8 mouse cellular contexts compared by ENCODE assay signal in the genomic region with DNA sequence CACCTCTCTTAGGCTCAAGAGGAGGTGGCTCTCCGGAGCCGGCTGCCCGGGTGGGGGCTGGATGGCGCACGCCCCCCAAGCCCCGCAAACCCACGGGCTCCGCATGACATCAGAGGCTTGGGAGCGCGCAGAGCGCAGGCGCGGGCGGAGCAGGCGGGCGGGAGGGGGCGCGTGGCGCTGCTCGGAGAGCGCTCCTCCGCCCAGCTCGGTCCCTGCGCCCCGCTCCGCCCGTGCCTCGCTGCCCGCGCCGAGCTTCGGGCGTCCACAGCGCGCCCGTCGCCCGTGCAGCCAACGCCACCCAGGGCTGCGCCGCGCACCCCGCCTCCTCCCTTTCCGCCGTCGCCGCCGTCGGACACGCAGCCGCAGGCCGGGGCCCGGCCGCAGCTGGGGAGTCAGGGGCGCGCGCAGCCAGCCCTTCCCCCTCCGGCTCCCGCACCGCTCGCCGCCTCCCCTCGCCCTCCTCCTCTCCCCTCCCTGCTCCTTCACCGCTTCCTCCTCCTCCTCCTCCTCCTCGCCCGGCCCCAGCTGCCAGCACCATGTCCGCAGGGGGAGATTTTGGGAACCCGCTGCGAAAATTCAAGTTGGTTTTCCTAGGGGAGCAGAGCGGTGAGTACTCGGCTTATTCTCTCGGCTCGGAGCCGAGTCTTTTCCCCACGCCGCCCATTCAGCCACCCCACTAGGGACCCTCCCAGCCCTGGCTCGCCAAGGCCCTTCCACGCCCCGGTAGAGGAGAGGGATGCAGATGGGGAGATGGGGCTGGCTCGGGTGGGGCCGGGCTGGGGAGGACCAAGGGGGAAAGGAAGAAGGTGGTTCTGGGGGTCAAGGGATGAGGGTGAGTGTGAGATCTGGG. TPM values are rescaled to one million over a fixed set of nuclear protein-coding genes. Genes with fewer than 3 reads are reported as not detected.
A peak's percentile ranks its signal among the peaks of the same experiment; 100 is the strongest.
DNase-seq lines count a peak whose midpoint lies in the region; ATAC-seq and TF ChIP-seq lines count a peak whose summit lies in the region.

A gene (plus strand): TSS at position 167 of the 850 bp plus-strand sequence.

- peaks cover 50% of the 10 kb centered on the region for H3K27me3 ChIP-seq in kidney, embryonic 14.5 days (ENCODE audit: control insufficient read depth, insufficient read depth, low read length)
- peaks cover 30% of the 10 kb centered on the region for H3K27me3 ChIP-seq in intestine, embryonic 16.5 days (replicated peaks; ENCODE audit: control insufficient read depth, insufficient read depth, low read length)
- H3K27me3 ChIP-seq in limb, embryonic 15.5 days: peaks cover 49% of the 10 kb centered on the region
- H3K27me3 ChIP-seq in midbrain, postnatal 0 days (ENCODE audit: insufficient read depth, low read length): no peaks in the 10 kb centered on the region

- no peak for DNase-seq in kidney, adult 8-10 months
- DNase-seq in cerebellum, postnatal 10 days: peak; percentile 88 to 93
- peak; percentile 78 to 79 for DNase-seq in frontal cortex, postnatal 36 days (ENCODE audit: low spot score in 2 of 2)
- DNase-seq in midbrain, postnatal 0 days (ENCODE audit: low spot score): peak; percentile 88
- DNase-seq in testis, postnatal 14 days (ENCODE audit: low spot score): peak; percentile 50

- H3K36me3 ChIP-seq in kidney, embryonic 14.5 days (ENCODE audit: control insufficient read depth, insufficient read depth, low read length): no peaks in the 10 kb centered on the region
- no peaks in the 10 kb centered on the region for H3K36me3 ChIP-seq in intestine, embryonic 16.5 days (ENCODE audit: control insufficient read depth, insufficient read depth, low read length)
- no peaks in the 10 kb centered on the region for H3K36me3 ChIP-seq in limb, embryonic 15.5 days
- H3K36me3 ChIP-seq in midbrain, postnatal 0 days (ENCODE audit: insufficient read depth, low read length): no peaks in the 10 kb centered on the region

- H3K9ac ChIP-seq in kidney, embryonic 14.5 days (ENCODE audit: low read depth, low read length): peak within 1 kb of the TSS; percentile 71
- peak within 1 kb of the TSS; percentile 71 for H3K9ac ChIP-seq in intestine, embryonic 16.5 days (ENCODE audit: low read depth, low read length)
- peak within 1 kb of the TSS; percentile 61; the same call in 1 of the 2 replicates for H3K9ac ChIP-seq in limb, embryonic 15.5 days
- peak within 1 kb of the TSS; percentile 92 for H3K9ac ChIP-seq in midbrain, postnatal 0 days (replicated peaks; ENCODE audit: low read length, poor library complexity, severe bottlenecking)

- under 1% methylated on average over 68 of the region's 81 CpGs for WGBS in kidney, embryonic 14.5 days
- WGBS in intestine, embryonic 16.5 days: under 1% methylated on average over 64 of the region's 81 CpGs
- under 1% methylated on average over 59 of the region's 81 CpGs for WGBS in limb, embryonic 15.5 days
- under 1% methylated on average over 59 of the region's 81 CpGs for WGBS in midbrain, postnatal 0 days

- H3K4me1 ChIP-seq in kidney, embryonic 14.5 days (ENCODE audit: control insufficient read depth, insufficient read depth, low read length): peaks cover 13% of the 10 kb centered on the region; the same call in 1 of the 2 replicates
- peaks cover 18% of the 10 kb centered on the region for H3K4me1 ChIP-seq in intestine, embryonic 16.5 days (ENCODE audit: control insufficient read depth, insufficient read depth, low read length)
- H3K4me1 ChIP-seq in limb, embryonic 15.5 days: peaks cover 26% of the 10 kb centered on the region
- H3K4me1 ChIP-seq in midbrain, postnatal 0 days (ENCODE audit: insufficient read depth, low read length): peaks cover 20% of the 10 kb centered on the region; the same call in 1 of the 2 replicates

- peak; percentile 58 for ATAC-seq in kidney, embryonic 14.5 days (ENCODE audit: low FRiP score, low TSS enrichment)
- peak; percentile 49 for ATAC-seq in intestine, embryonic 16.5 days
- 0 out of 2 replicates have a peak, but pooled peaks have one; percentile 46 for ATAC-seq in limb, embryonic 15.5 days (ENCODE audit: insufficient number of reproducible peaks, low FRiP score, low TSS enrichment, low read depth)
- peak; percentile 80 for ATAC-seq in midbrain, postnatal 0 days (ENCODE audit: low FRiP score)

- no peaks in the 10 kb centered on the region for H3K9me3 ChIP-seq in kidney, embryonic 14.5 days (ENCODE audit: control insufficient read depth, low read length)
- H3K9me3 ChIP-seq in intestine, embryonic 16.5 days (ENCODE audit: control insufficient read depth, low read length): no peaks in the 10 kb centered on the region
- no peaks in the 10 kb centered on the region for H3K9me3 ChIP-seq in limb, embryonic 15.5 days
- no peaks in the 10 kb centered on the region for H3K9me3 ChIP-seq in midbrain, postnatal 0 days (ENCODE audit: low read length)

- peak within 1 kb of the TSS; percentile 62 for H3K4me3 ChIP-seq in kidney, embryonic 14.5 days (ENCODE audit: low read length)
- peak within 1 kb of the TSS; percentile 66 for H3K4me3 ChIP-seq in intestine, embryonic 16.5 days (ENCODE audit: low read length)
- H3K4me3 ChIP-seq in limb, embryonic 15.5 days: peak within 1 kb of the TSS; percentile 62
- peak within 1 kb of the TSS; percentile 77 for H3K4me3 ChIP-seq in midbrain, postnatal 0 days (ENCODE audit: low read depth, low read length)

- H3K4me2 ChIP-seq in kidney, embryonic 14.5 days (replicated peaks; ENCODE audit: low read depth, low read length): peak within 1 kb of the TSS; percentile 99
- peak within 1 kb of the TSS; percentile 97 for H3K4me2 ChIP-seq in intestine, embryonic 16.5 days (ENCODE audit: low read depth, low read length)
- H3K4me2 ChIP-seq in limb, embryonic 15.5 days: peak within 1 kb of the TSS; percentile 94
- H3K4me2 ChIP-seq in midbrain, postnatal 0 days (ENCODE audit: low read depth, low read length, poor library complexity, severe bottlenecking): peak within 1 kb of the TSS; percentile 78

- TF ChIP-seq CTCF in midbrain, postnatal 0 days (IDR thresholded peaks at IDR 0.05): no peak

- H3K27ac ChIP-seq in kidney, embryonic 14.5 days (ENCODE audit: low read depth, low read length): no peak within 1 kb of the TSS
- H3K27ac ChIP-seq in intestine, embryonic 16.5 days (ENCODE audit: low read length): no peak within 1 kb of the TSS
- H3K27ac ChIP-seq in limb, embryonic 15.5 days: no peak within 1 kb of the TSS
- H3K27ac ChIP-seq in midbrain, postnatal 0 days (ENCODE audit: low read depth, low read length): peak within 1 kb of the TSS; percentile 88

RNA-seq across cellular contexts. Expression of the gene that starts here (rescaled TPM):
- 3.1 and 3.5 TPM in 2 replicates for polyA plus RNA-seq in kidney, embryonic 14.5 days (2014; fragmentation: Nextera tagmentation; extraction: Ambion mirVana)
- polyA plus RNA-seq in intestine, embryonic 16.5 days (2015; fragmentation: Nextera tagmentation; extraction: Ambion mirVana): 4.5 TPM in 2 replicates
- 5.7 and 7.8 TPM in 2 replicates for polyA plus RNA-seq in limb, embryonic 15.5 days (2015; fragmentation: Nextera tagmentation; extraction: Ambion mirVana)
- total RNA-seq in midbrain, postnatal 0 days (2014; rRNA removed): 228 and 249 TPM in 2 replicates
- polyA plus RNA-seq in midbrain, postnatal 0 days (2015; fragmentation: Nextera tagmentation; extraction: Ambion mirVana): 157 and 162 TPM in 2 replicates

Comparison
In these comparisons a context has a peak if more than half of its experiments do, and no peak if none do; other contexts are left out.
1. RNA of the gene that starts here (polyA plus RNA-seq): 157 to 162 TPM in midbrain, postnatal 0 days; 5.7 to 7.8 TPM in limb, embryonic 15.5 days, 4.5 TPM in intestine, embryonic 16.5 days and 3.1 to 3.5 TPM in kidney, embryonic 14.5 days; every median in the first group is over 10 times any median in the second.
2. DNase-seq: peak in cerebellum, postnatal 10 days (2 of 2), frontal cortex, postnatal 36 days (2 of 2), midbrain, postnatal 0 days (single experiment) and testis, postnatal 14 days (single experiment); none in kidney, adult 8-10 months (0 of 2).
3. Peak in every context shown above with its lines, with median percentiles within 50 percentile points of each other: ATAC-seq, H3K4me2 ChIP-seq, H3K4me3 ChIP-seq and H3K9ac ChIP-seq.